Comparison of ENCODE assay signal across 8 mouse cellular contexts in genomic region chr16:65560996-65561962, GRCm38 (mm10). TPM values are rescaled to one million over a fixed set of nuclear protein-coding genes. Genes with fewer than 3 reads are reported as not detected.
DNase-seq lines count a peak whose midpoint lies in the region; ATAC-seq and TF ChIP-seq lines count a peak whose summit lies in the region.

No protein-coding gene starts in this region.

- peak overlapping the region; percentile 70 for H3K4me2 ChIP-seq in embryonic facial prominence, embryonic 12.5 days (replicated peaks)
- H3K4me2 ChIP-seq in intestine, embryonic 16.5 days (ENCODE audit: low read depth, low read length) = peak overlapping the region; percentile 70

- DNase-seq in gastrocnemius, adult 2 months = no peak
- no peak for DNase-seq in gastrocnemius, postnatal 14 days
- no peak for DNase-seq in adrenal gland, postnatal 36 days
- no peak for DNase-seq in urinary bladder, postnatal 25 days (ENCODE audit: low spot score)

- TF ChIP-seq CTCF in gastrocnemius, adult 2 months (IDR thresholded peaks at IDR 0.05) = no peak

- peak; percentile 12 for ATAC-seq in CD4-positive, CD25-positive, alpha-beta regulatory T cell, adult 4 months
- ATAC-seq in embryonic facial prominence, embryonic 12.5 days (ENCODE audit: insufficient number of reproducible peaks, insufficient read depth, low FRiP score, low TSS enrichment) = peak; percentile 55; the same call in 1 of the 2 replicates
- no peak for ATAC-seq in intestine, embryonic 16.5 days

- peaks cover 61% of the 10 kb centered on the region for H3K79me2 ChIP-seq in macrophage (ENCODE audit: inconsistent target)

- H3K4me1 ChIP-seq in embryonic facial prominence, embryonic 12.5 days = peaks cover 2% of the 10 kb centered on the region; the same call in 1 of the 2 replicates
- peaks cover 14% of the 10 kb centered on the region for H3K4me1 ChIP-seq in intestine, embryonic 16.5 days (ENCODE audit: control insufficient read depth, insufficient read depth, low read length)

- H3K9ac ChIP-seq in embryonic facial prominence, embryonic 12.5 days = peak overlapping the region; percentile 90
- peak overlapping the region; percentile 91 for H3K9ac ChIP-seq in intestine, embryonic 16.5 days (ENCODE audit: low read depth, low read length)

- peak overlapping the region; percentile 80 for H3K4me3 ChIP-seq in gastrocnemius, adult 2 months
- H3K4me3 ChIP-seq in embryonic facial prominence, embryonic 12.5 days = peak overlapping the region; percentile 95
- peak overlapping the region; percentile 94 for H3K4me3 ChIP-seq in intestine, embryonic 16.5 days (ENCODE audit: low read length)
- peak overlapping the region; percentile 81 for H3K4me3 ChIP-seq in macrophage (ENCODE audit: inconsistent target)

- 0 out of 2 replicates have a peak, but pooled peaks cover 3% of the 10 kb centered on the region for H3K36me3 ChIP-seq in embryonic facial prominence, embryonic 12.5 days
- H3K36me3 ChIP-seq in intestine, embryonic 16.5 days (ENCODE audit: control insufficient read depth, insufficient read depth, low read length) = no peaks in the 10 kb centered on the region
- no peaks in the 10 kb centered on the region for H3K36me3 ChIP-seq in macrophage (ENCODE audit: inconsistent target)

- intact Hi-C loops in gastrocnemius, adult 2 months (cut with DNase I) = no loop called here
- intact Hi-C loops in gastrocnemius, postnatal 14 days (cut with DNase I; ENCODE audit: low total_unique reads) = no loop called here

- H3K9me3 ChIP-seq in embryonic facial prominence, embryonic 12.5 days = no peaks in the 10 kb centered on the region
- H3K9me3 ChIP-seq in intestine, embryonic 16.5 days (ENCODE audit: control insufficient read depth, low read length) = no peaks in the 10 kb centered on the region

- WGBS in embryonic facial prominence, embryonic 12.5 days = 7% methylated on average over 8 of the region's 8 CpGs
- 4% methylated on average over 8 of the region's 8 CpGs for WGBS in intestine, embryonic 16.5 days
- 5% methylated on average over 8 of the region's 8 CpGs for WGBS in macrophage (ENCODE audit: missing documents)

- H3K27me3 ChIP-seq in embryonic facial prominence, embryonic 12.5 days = no peaks in the 10 kb centered on the region
- no peaks in the 10 kb centered on the region for H3K27me3 ChIP-seq in intestine, embryonic 16.5 days (replicated peaks; ENCODE audit: control insufficient read depth, insufficient read depth, low read length)

- peak overlapping the region; percentile 85 for H3K27ac ChIP-seq in gastrocnemius, adult 2 months
- peak overlapping the region; percentile 41; the same call in 1 of the 2 replicates for H3K27ac ChIP-seq in embryonic facial prominence, embryonic 12.5 days
- peak overlapping the region; percentile 85 for H3K27ac ChIP-seq in intestine, embryonic 16.5 days (ENCODE audit: low read length)
- no peak overlapping the region for H3K27ac ChIP-seq in macrophage

RNA-seq across cellular contexts. Expression of gene Chmp2b, which starts 1.2 kb away (rescaled TPM):
- 10 to 100 TPM; 30.4 to 35.5 TPM for total RNA-seq in gastrocnemius, adult 2 months (2021)
- 10 to 100 TPM; 33.8 to 34.9 TPM for total RNA-seq in gastrocnemius, postnatal 14 days (2021)
- 10 to 100 TPM; 17.0 to 18.1 TPM for polyA plus RNA-seq in CD4-positive, CD25-positive, alpha-beta regulatory T cell, adult 4 months (2017; shearing (Covaris generic))
- polyA plus RNA-seq in embryonic facial prominence, embryonic 12.5 days (2016; fragmentation: Nextera tagmentation; extraction: Ambion mirVana) = 105 and 114 TPM in 2 replicates
- 138 and 149 TPM in 2 replicates for polyA plus RNA-seq in intestine, embryonic 16.5 days (2015; fragmentation: Nextera tagmentation; extraction: Ambion mirVana)
- total RNA-seq in macrophage (2018; cell fraction: chromatin; rRNA removed) = 10 to 100 TPM in 16 of 26 experiments, 1 to 10 TPM in 10; 7.1 to 22.5 (median 11.2) TPM
- total RNA-seq in macrophage (2018; cell fraction: cytosol; rRNA removed) = 10 to 100 TPM; 52.8 to 82.1 (median 66.3) TPM
- total RNA-seq in macrophage (2018; cell fraction: nucleus; rRNA removed) = 10 to 100 TPM; 13.9 to 38.7 (median 28.3) TPM
- polyA plus RNA-seq in macrophage (2018) = 60.6 to 70.3 TPM (median 69.2 TPM) in 3 replicates
- total RNA-seq in adrenal gland, postnatal 36 days (2021) = 10 to 100 TPM; 53.5 to 62.4 TPM

RNA-seq across cellular contexts. Expression of gene Pou1f1, which starts 41.0 kb away (rescaled TPM):
- total RNA-seq in gastrocnemius, adult 2 months (2021) = not detected
- total RNA-seq in gastrocnemius, postnatal 14 days (2021) = not detected
- polyA plus RNA-seq in CD4-positive, CD25-positive, alpha-beta regulatory T cell, adult 4 months (2017; shearing (Covaris generic)) = not detected
- polyA plus RNA-seq in embryonic facial prominence, embryonic 12.5 days (2016; fragmentation: Nextera tagmentation; extraction: Ambion mirVana) = 0.10 TPM in 1 of 2 replicates, not detected in the other
- polyA plus RNA-seq in intestine, embryonic 16.5 days (2015; fragmentation: Nextera tagmentation; extraction: Ambion mirVana) = not detected in 2 replicates
- total RNA-seq in macrophage (2018; cell fraction: chromatin; rRNA removed) = under 1 TPM in 1 of 26 experiments, not detected in 25; 0.37 TPM
- total RNA-seq in macrophage (2018; cell fraction: cytosol; rRNA removed) = not detected
- under 1 TPM in 1 of 26 experiments, not detected in 25; 0.52 TPM for total RNA-seq in macrophage (2018; cell fraction: nucleus; rRNA removed)
- polyA plus RNA-seq in macrophage (2018) = not detected in 3 replicates
- total RNA-seq in adrenal gland, postnatal 36 days (2021) = not detected
